Mouse (Mus musculus): ENCODE results near the gene Filip1.
A peak's percentile ranks its signal among the peaks of the same experiment; 100 is the strongest.

Filip1 gene

DNA sequence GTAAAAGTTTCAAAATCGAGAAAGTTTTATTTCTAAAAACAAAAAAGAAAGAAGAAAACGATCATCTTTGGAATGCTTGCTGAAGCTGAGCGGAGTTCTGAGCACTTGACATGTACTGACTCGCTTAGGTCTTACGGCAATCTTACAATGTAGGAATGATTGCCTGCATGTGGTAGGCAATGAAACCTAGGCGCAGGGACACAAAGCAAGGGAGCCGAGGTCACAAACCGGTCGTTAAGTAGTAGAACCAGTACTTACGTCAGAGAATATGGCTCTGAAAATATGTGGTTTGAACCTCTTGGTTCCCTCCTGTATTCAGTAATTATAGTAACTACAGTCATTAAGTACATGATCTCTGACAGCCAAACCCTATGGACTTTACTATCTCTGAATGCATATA, 29.4 kb downstream of the Filip1 start:
- DNase-seq (ENCODE audit: extremely low spot score), result no peak

GRCm38 (mm10) chr9:79979274-79979673, 33.4 kb downstream of the Filip1 start:
- no peak for DNase-seq (ENCODE audit: extremely low spot score)

- no peak for DNase-seq (ENCODE audit: extremely low spot score)
Observed at GRCm38 (mm10) chr9:79978228-79979024, 34.2 kb downstream of the Filip1 start.

DNA sequence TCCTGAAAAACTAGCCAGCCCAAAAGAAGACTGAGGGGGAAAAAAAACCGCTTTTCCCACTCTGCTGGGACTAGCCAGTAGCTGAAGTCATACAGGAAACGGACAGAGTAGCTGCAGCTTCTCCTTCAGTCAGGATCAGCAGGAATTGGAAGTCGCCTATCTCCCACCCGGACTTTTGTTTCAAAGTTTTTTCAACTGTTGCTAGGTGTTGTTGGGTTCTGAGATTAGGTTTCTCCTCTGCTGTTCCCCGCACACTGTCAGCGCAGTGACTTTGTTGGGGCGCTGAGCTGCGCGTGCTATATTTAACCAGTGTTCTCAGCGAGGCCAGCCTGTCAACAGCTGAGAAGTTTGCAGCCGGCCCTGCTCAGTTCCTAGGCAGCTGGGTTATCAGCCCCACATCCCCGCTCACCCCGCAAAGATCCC, 35.1 kb downstream of the Filip1 start:
- peak; percentile 52 for DNase-seq (ENCODE audit: extremely low spot score)

DNA sequence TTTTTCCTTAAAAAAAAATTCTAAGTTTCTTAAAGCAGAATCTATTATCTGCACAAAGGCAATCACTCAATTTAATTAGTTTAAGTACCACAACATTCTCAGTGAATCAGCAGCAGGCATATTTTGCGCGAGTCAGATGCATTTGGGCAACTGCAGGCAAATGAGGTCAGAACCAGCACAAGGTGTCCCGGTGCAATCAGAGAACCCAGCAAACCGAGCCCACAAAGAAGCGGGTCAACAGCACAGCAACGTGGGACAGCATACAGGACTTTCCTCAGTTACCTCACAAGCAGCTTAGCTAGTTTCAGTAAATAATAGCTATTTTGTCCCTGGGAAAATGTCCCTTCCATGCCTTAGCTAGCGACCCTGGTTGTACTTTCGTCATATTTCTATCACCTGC, 35.9 kb downstream of the Filip1 start:
- DNase-seq (ENCODE audit: extremely low spot score), result no peak

- no peak for DNase-seq (ENCODE audit: extremely low spot score)
Observed at GRCm38 (mm10) chr9:79975121-79975520, 37.5 kb downstream of the Filip1 start.

DNA sequence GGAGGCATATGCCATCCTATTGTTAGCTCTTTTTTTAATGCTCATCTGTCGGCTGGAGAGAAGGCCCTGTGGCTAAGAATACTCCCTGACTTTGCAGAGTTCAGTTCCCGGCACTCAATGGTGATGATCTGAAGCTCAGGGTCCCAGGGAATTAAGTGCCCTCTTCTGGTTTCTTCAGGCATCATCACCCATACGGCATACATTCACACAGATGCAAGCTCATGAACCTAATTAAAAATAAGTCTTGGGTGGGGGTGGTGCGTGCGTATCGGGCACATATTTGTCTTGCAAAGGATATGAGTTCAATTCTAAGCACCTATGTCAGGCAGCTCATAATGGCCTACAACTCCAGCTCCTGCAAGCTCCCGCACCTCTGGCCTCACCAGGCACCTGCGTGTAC, 39.1 kb downstream of the Filip1 start:
- no peak for DNase-seq (ENCODE audit: extremely low spot score)

DNA sequence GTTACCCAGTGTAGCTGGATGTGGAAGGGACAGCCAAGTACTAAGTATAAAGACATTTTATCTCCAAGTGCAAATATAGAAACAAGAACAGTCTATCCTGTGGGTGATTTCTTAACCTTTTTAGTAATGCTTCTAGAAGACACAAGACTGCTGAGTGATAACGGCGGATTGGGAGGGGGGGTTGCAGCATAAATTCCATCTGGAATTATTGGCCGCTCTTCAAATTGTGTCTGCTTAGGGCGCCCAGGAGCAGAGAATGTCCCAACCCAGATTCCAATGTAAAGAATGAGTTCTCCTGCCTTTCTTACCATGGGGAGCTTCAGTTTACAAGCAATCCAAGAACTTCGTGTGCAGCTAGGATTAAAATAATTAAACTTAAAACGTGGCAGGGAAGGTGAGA, 39.9 kb downstream of the Filip1 start:
- no peak for DNase-seq (ENCODE audit: extremely low spot score)

GRCm38 (mm10) chr9:79971619-79972018, 41.0 kb downstream of the Filip1 start:
- no peak for DNase-seq (ENCODE audit: extremely low spot score)

- no peak for DNase-seq (ENCODE audit: extremely low spot score)
Observed at GRCm38 (mm10) chr9:79970659-79971118, 42.0 kb downstream of the Filip1 start.

DNA sequence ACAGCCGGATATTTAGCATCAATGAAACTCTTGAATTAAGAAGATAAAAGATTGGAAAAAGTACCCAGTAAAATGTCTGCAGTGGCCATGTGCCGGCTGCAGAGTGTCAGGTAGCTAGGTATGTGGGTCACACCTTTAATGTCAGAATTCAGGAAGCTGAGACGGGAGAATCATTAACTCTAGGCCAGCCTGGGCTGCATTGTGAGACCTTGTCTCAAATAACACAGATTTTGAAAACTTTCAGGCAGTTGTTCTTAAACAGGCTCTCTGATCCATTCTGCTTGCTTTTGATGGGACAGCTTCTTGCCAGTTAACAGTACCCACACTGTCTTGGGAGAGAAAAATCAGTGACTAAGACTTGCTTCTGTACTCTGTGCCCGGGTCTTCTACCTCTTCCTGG, 43.1 kb downstream of the Filip1 start:
- DNase-seq (ENCODE audit: extremely low spot score), result no peak

GRCm38 (mm10) chr9:79966711-79967487, 45.8 kb downstream of the Filip1 start:
- DNase-seq (ENCODE audit: extremely low spot score), result no peak

- no peak for DNase-seq (ENCODE audit: extremely low spot score)
Observed at GRCm38 (mm10) chr9:79965600-79966392, 46.9 kb downstream of the Filip1 start.

DNA sequence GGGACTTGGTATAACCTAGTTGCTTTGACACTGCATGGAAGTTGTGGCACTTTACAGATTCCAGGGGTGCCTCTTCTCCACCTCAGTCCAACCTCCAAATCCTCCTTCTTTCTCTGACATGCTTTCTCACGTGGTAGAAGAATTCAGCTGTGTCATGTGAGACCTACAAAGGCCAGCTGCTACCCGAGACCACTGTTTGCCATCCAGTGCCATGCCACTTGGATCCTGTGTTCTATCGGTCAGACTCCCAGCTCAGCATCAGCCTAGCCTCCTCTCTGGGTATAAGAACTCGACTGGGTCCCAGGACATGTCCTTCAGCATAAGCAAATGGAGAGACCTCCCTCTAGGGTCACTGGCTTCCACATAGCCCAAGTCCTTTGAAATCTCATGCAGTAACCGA, 47.6 kb downstream of the Filip1 start:
- no peak for DNase-seq (ENCODE audit: extremely low spot score)

DNA sequence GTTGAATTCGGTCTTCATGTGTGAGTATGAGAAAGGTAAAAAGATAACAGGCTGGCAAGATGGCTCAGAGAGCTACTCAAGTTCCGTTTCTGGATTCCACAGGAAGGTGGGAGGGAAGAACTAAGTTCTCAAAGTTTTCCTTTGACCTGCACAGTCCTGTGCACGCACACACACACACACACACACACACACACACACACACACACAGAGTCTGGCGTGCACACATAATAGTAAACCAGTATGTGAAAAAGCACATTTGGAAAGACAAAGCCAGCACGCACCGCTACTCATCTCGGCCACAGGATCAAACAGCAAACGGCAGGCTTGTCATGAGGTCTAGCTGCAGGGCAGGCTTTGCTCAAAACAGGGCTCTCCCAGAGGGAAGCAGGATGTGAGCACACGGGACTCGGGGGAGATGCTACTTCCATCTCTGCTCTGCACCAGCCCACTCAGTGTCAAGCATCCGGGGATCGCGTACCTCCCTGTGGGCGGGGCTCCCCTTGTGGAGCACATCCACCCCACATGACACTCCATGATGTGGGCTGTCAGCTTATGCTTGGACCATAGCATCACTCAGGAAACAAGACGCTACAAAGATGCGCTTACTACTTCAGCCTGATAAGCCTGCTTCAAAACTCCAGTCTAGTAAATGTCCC, 50.9 kb downstream of the Filip1 start:
- DNase-seq (ENCODE audit: extremely low spot score), result peak; percentile 13

DNA sequence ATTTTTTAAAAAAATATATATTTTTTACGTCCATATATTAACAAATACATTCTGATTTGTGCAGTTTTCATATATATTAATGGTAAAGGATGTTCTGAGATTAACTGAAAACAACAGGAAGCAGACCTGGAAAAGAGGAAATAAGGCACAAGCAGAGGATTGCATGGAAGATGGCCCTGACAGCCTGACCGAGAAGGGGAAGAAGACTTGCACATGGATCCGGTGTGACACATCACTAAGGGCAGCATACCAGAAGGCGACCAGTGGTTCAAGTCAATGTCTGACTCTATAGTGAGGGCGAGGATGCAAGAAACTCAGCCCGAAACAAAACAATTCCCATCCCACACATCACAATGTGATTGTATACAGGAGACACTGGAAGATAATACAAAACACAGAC, 52.2 kb downstream of the Filip1 start:
- DNase-seq (ENCODE audit: extremely low spot score), result no peak

- no peak for DNase-seq (ENCODE audit: extremely low spot score)
Observed at GRCm38 (mm10) chr9:79958395-79958794, 54.3 kb downstream of the Filip1 start.

- DNase-seq (ENCODE audit: extremely low spot score), result no peak
Observed at GRCm38 (mm10) chr9:79954944-79955343, 57.7 kb downstream of the Filip1 start.

DNA sequence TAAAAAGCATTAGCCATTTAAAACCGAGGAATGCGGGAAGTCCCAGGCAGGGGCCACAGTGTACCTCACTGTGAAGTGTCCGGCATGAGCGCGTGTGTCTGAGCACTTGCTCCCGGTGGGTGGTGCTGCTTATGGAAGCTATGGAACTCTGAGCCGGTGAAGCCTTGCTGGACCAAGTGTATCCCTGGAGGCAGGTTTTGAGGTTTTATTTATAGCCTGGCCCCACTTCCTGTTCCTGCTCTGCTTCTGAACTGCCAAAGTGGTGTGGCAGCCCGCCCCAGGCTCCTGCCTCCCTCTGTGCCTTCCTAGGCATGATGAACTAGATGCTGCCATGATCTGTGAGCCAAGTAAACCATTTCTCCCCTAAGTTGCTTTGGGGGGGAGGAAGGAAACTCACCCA, 60.7 kb downstream of the Filip1 start:
- no peak for DNase-seq (ENCODE audit: extremely low spot score)

DNA sequence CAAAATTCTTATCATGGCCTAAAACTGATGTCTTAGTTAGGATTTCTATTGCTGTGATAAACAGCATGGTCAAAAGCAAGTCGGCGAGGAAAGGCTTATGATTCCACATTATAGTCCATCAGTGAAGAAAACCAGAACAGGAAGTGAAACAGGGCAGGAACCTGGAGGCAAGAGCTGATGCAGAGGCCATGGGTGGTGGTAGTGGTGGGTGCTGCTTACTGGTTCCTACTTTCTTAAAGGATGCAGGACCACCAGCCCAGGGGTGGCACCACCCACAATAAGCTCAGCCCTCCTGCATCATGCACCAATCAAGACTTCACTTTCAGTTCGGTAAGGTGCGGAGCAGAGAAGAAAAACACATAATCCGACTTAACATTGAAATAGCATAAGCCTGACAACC, 61.3 kb downstream of the Filip1 start:
- DNase-seq (ENCODE audit: extremely low spot score), result no peak

DNA sequence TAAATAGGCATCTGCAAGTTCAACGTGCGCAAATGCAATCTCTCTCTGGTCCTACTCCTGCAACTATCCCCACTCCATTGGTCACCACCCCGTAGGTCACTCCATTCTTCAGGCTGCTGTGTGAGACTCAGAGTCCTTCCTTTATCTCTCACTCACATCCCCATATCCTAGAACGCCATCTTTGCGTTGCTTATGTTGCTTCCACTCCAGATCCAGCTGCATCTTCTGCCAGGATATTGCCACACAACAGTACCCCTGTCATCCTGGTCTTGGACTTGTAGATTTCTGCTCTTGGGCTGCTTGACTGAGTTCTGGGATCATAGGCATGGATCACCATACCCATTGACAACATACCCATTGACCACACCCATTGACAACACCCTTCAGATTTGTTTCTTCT, 62.0 kb downstream of the Filip1 start:
- no peak for DNase-seq (ENCODE audit: extremely low spot score)

- no peak for DNase-seq (ENCODE audit: extremely low spot score)
Observed at GRCm38 (mm10) chr9:79950038-79950437, 62.6 kb downstream of the Filip1 start.
